Mouse (Mus musculus): ENCODE data around the gene Dcbld2. TPM values are rescaled to one million over a fixed set of nuclear protein-coding genes. Genes with fewer than 3 reads are reported as not detected.

The Dcbld2 gene
- total and polyA plus RNA-seq, 3 experiments = 2.2 to 3.7 (median 3.3) TPM

GRCm38 (mm10) chr16:58398604-58399003 is 9.6 kb upstream of the Dcbld2 start:
- DNase-seq (ENCODE audit: extremely low read depth) = no peak
- H3K9me3 ChIP-seq (replicated peaks; ENCODE audit: low read length) = no peaks in the 10 kb centered on the region
- H3K27ac ChIP-seq (ENCODE audit: insufficient read depth, low read depth) = no peak overlapping the region
- no peak overlapping the region for H3K4me3 ChIP-seq (replicated peaks in 1 of 3; ENCODE audit: low read depth in 2 of 3, low read length in 2 of 3, poor library complexity in 1 of 3)
- in situ Hi-C loops (cut with MboI; ENCODE audit: low pct_ligation_motif_present, low pct_unique_long_range_greater_than_20kb, low sequenced_read_pairs) (no loop called here), dilution Hi-C loops (cut with MboI; ENCODE audit: extremely low pct_ligation_motif_present, extremely low pct_unique_long_range_greater_than_20kb, low sequenced_read_pairs) (no loop called here)
- TF ChIP-seq MYC (IDR thresholded peaks at IDR 0.05; ENCODE audit: low read depth, low read length) (no peak), RCOR1 (conservative IDR thresholded peaks at IDR 0.05; ENCODE audit: low read depth, low read length) (no peak), ZKSCAN1 (IDR thresholded peaks at IDR 0.05; ENCODE audit: borderline replicate concordance, low read depth, low read length) (no peak), HCFC1 (IDR thresholded peaks at IDR 0.05; ENCODE audit: low read depth, low read length) (no peak), CHD2 (IDR thresholded peaks at IDR 0.05; ENCODE audit: low read length) (no peak), RAD21 (IDR thresholded peaks at IDR 0.05; ENCODE audit: low read depth, low read length) (no peak), NRF1 (IDR thresholded peaks at IDR 0.05; ENCODE audit: low read depth, low read length) (no peak), KAT2A (IDR thresholded peaks at IDR 0.05; ENCODE audit: insufficient replicate concordance, low read length) (no peak), MAFK (IDR thresholded peaks at IDR 0.05; ENCODE audit: insufficient replicate concordance, low read length) (no peak), CHD1 (IDR thresholded peaks at IDR 0.05; ENCODE audit: low read depth, low read length) (no peak), NELFE (IDR thresholded peaks at IDR 0.05; ENCODE audit: low read depth, low read length) (no peak), JUND (conservative IDR thresholded peaks at IDR 0.05; ENCODE audit: low read depth, low read length) (no peak), JUN (IDR thresholded peaks at IDR 0.05; ENCODE audit: insufficient read depth, low read depth, low read length) (no peak), ETS1 (conservative IDR thresholded peaks at IDR 0.05; ENCODE audit: low read depth, low read length) (no peak), MAX (IDR thresholded peaks at IDR 0.05; ENCODE audit: low read length) (no peak), ZNF384 (IDR thresholded peaks at IDR 0.05; ENCODE audit: low read depth, low read length) (no peak), EP300 (IDR thresholded peaks at IDR 0.05; ENCODE audit: low read length) (no peak)
- H3K36me3 ChIP-seq (replicated peaks in 1 of 2; ENCODE audit: control insufficient read depth in 1 of 2, insufficient read depth in 1 of 2, low read length in 1 of 2) = no peaks in the 10 kb centered on the region
- H3K4me1 ChIP-seq (ENCODE audit: control insufficient read depth in 1 of 2, insufficient read depth in 2 of 2) = no peaks in the 10 kb centered on the region
- peaks cover 8% of the 10 kb centered on the region for H3K27me3 ChIP-seq (replicated peaks)
- no peak overlapping the region for H3K4me2 ChIP-seq (ENCODE audit: insufficient read depth, low read depth, poor library complexity, severe bottlenecking)
- no peaks in the 10 kb centered on the region for H3K79me2 ChIP-seq (replicated peaks; ENCODE audit: control insufficient read depth, extremely low read depth, insufficient read depth, poor library complexity, severe bottlenecking)
- no peak overlapping the region for H3K9ac ChIP-seq (ENCODE audit: insufficient read depth, low read depth)

- no peak overlapping the region for H3K4me2 ChIP-seq (ENCODE audit: insufficient read depth, low read depth, poor library complexity, severe bottlenecking)
Observed at GRCm38 (mm10) chr16:58401079-58401478, 7.2 kb upstream of the Dcbld2 start.

More at GRCm38 (mm10) chr16:58401079-58401478, 7.2 kb upstream of the Dcbld2 start:
- Histone ChIP-seq H3K9me3 (replicated peaks; ENCODE audit: low read length) (no peaks in the 10 kb centered on the region), H3K9ac (ENCODE audit: insufficient read depth, low read depth) (no peak overlapping the region), H3K36me3 (replicated peaks in 1 of 2; ENCODE audit: control insufficient read depth in 1 of 2, insufficient read depth in 1 of 2, low read length in 1 of 2) (no peaks in the 10 kb centered on the region), H3K27ac (ENCODE audit: insufficient read depth, low read depth) (no peak overlapping the region), H3K27me3 (replicated peaks) (peaks cover 14% of the 10 kb centered on the region), H3K79me2 (replicated peaks; ENCODE audit: control insufficient read depth, extremely low read depth, insufficient read depth, poor library complexity, severe bottlenecking) (no peaks in the 10 kb centered on the region), H3K4me3 (replicated peaks in 1 of 3; ENCODE audit: low read depth in 2 of 3, low read length in 2 of 3, poor library complexity in 1 of 3) (no peak overlapping the region), H3K4me1 (ENCODE audit: control insufficient read depth in 1 of 2, insufficient read depth in 2 of 2) (peaks cover 4 to 8% of the 10 kb centered on the region in 2 experiments; a peak in 3 of 4 replicates)
- dilution Hi-C loops (cut with MboI; ENCODE audit: extremely low pct_ligation_motif_present, extremely low pct_unique_long_range_greater_than_20kb, low sequenced_read_pairs) = no loop called here
- TF ChIP-seq CHD1 (IDR thresholded peaks at IDR 0.05; ENCODE audit: low read depth, low read length) (no peak), MEF2A (IDR thresholded peaks at IDR 0.05; ENCODE audit: borderline replicate concordance, low read depth, low read length) (no peak), RAD21 (IDR thresholded peaks at IDR 0.05; ENCODE audit: low read depth, low read length) (no peak)
- no peak for DNase-seq (ENCODE audit: extremely low read depth)
- in situ Hi-C loops (cut with MboI; ENCODE audit: low pct_ligation_motif_present, low pct_unique_long_range_greater_than_20kb, low sequenced_read_pairs) = no loop called here
